Mouse (Mus musculus): Measurements from ENCODE around the gene Tmem135. TPM values are rescaled to one million over a fixed set of nuclear protein-coding genes. Genes with fewer than 3 reads are reported as not detected.

Tmem135 gene
- polyA plus RNA-seq, 1 experiment = 8.2 TPM

GRCm38 (mm10) chr7:89165528-89165927, 238.5 kb downstream of the Tmem135 start:
- no peak overlapping the region for H3K4me3 ChIP-seq (replicated peaks; ENCODE audit: control insufficient read depth, low read depth, low read length)
- no peaks in the 10 kb centered on the region for H3K4me1 ChIP-seq (ENCODE audit: control insufficient read depth, insufficient read depth, low read length)
- 60% methylated on average over 4 of the region's 4 CpGs for WGBS
- no peak overlapping the region for H3K27ac ChIP-seq (ENCODE audit: control insufficient read depth, insufficient read depth, low read depth, low read length, poor library complexity)
- TF ChIP-seq POLR2A (IDR thresholded peaks at IDR 0.05; ENCODE audit: borderline replicate concordance, control insufficient read depth, low read depth, low read length) (no peak), CTCF (IDR thresholded peaks at IDR 0.05; ENCODE audit: control insufficient read depth, insufficient read depth, low read length) (no peak)

GRCm38 (mm10) chr7:89161610-89162378, 242.2 kb downstream of the Tmem135 start:
- no peak overlapping the region for H3K4me3 ChIP-seq (replicated peaks; ENCODE audit: control insufficient read depth, low read depth, low read length)
- H3K27ac ChIP-seq (ENCODE audit: control insufficient read depth, insufficient read depth, low read depth, low read length, poor library complexity) = no peak overlapping the region
- 75% methylated on average over 6 of the region's 6 CpGs for WGBS
- no peaks in the 10 kb centered on the region for H3K4me1 ChIP-seq (ENCODE audit: control insufficient read depth, insufficient read depth, low read length)
- TF ChIP-seq POLR2A (IDR thresholded peaks at IDR 0.05; ENCODE audit: borderline replicate concordance, control insufficient read depth, low read depth, low read length) (no peak), CTCF (IDR thresholded peaks at IDR 0.05; ENCODE audit: control insufficient read depth, insufficient read depth, low read length) (no peak)

- 82% methylated on average over 8 of the region's 8 CpGs for WGBS
- no peak overlapping the region for H3K4me3 ChIP-seq (replicated peaks; ENCODE audit: control insufficient read depth, low read depth, low read length)
- TF ChIP-seq CTCF (IDR thresholded peaks at IDR 0.05; ENCODE audit: control insufficient read depth, insufficient read depth, low read length) (no peak), POLR2A (IDR thresholded peaks at IDR 0.05; ENCODE audit: borderline replicate concordance, control insufficient read depth, low read depth, low read length) (no peak)
Measured at GRCm38 (mm10) chr7:89157356-89157755, 246.7 kb downstream of the Tmem135 start.

GRCm38 (mm10) chr7:89156629-89157028, 247.4 kb downstream of the Tmem135 start:
- H3K4me3 ChIP-seq (replicated peaks; ENCODE audit: control insufficient read depth, low read depth, low read length) = no peak overlapping the region
- H3K4me1 ChIP-seq (ENCODE audit: control insufficient read depth, insufficient read depth, low read length) = no peaks in the 10 kb centered on the region
- H3K27ac ChIP-seq (ENCODE audit: control insufficient read depth, insufficient read depth, low read depth, low read length, poor library complexity) = no peak overlapping the region
- TF ChIP-seq CTCF (IDR thresholded peaks at IDR 0.05; ENCODE audit: control insufficient read depth, insufficient read depth, low read length) (no peak), POLR2A (IDR thresholded peaks at IDR 0.05; ENCODE audit: borderline replicate concordance, control insufficient read depth, low read depth, low read length) (no peak)
- WGBS = 79% methylated on average over 4 of the region's 4 CpGs

More at GRCm38 (mm10) chr7:89157356-89157755, 246.7 kb downstream of the Tmem135 start:
- Histone ChIP-seq H3K4me1 (ENCODE audit: control insufficient read depth, insufficient read depth, low read length) (no peaks in the 10 kb centered on the region), H3K27ac (ENCODE audit: control insufficient read depth, insufficient read depth, low read depth, low read length, poor library complexity) (no peak overlapping the region)

GRCm38 (mm10) chr7:89155741-89156140, 248.3 kb downstream of the Tmem135 start:
- no peak overlapping the region for H3K27ac ChIP-seq (ENCODE audit: control insufficient read depth, insufficient read depth, low read depth, low read length, poor library complexity)
- no peak overlapping the region for H3K4me3 ChIP-seq (replicated peaks; ENCODE audit: control insufficient read depth, low read depth, low read length)
- no peaks in the 10 kb centered on the region for H3K4me1 ChIP-seq (ENCODE audit: control insufficient read depth, insufficient read depth, low read length)
- TF ChIP-seq CTCF (IDR thresholded peaks at IDR 0.05; ENCODE audit: control insufficient read depth, insufficient read depth, low read length) (no peak), POLR2A (IDR thresholded peaks at IDR 0.05; ENCODE audit: borderline replicate concordance, control insufficient read depth, low read depth, low read length) (no peak)
- 86% methylated on average over 7 of the region's 7 CpGs for WGBS

- TF ChIP-seq POLR2A (IDR thresholded peaks at IDR 0.05; ENCODE audit: borderline replicate concordance, control insufficient read depth, low read depth, low read length) (no peak), CTCF (IDR thresholded peaks at IDR 0.05; ENCODE audit: control insufficient read depth, insufficient read depth, low read length) (no peak)
Measured at GRCm38 (mm10) chr7:89155223-89155622, 248.8 kb downstream of the Tmem135 start.

GRCm38 (mm10) chr7:89151345-89151744, 252.7 kb downstream of the Tmem135 start:
- 81% methylated on average over 6 of the region's 6 CpGs for WGBS
- no peak for TF ChIP-seq POLR2A (IDR thresholded peaks at IDR 0.05; ENCODE audit: borderline replicate concordance, control insufficient read depth, low read depth, low read length)
- TF ChIP-seq CTCF (IDR thresholded peaks at IDR 0.05; ENCODE audit: control insufficient read depth, insufficient read depth, low read length) = no peak

More at GRCm38 (mm10) chr7:89155223-89155622, 248.8 kb downstream of the Tmem135 start:
- H3K27ac ChIP-seq (ENCODE audit: control insufficient read depth, insufficient read depth, low read depth, low read length, poor library complexity) = no peak overlapping the region
- no peak overlapping the region for H3K4me3 ChIP-seq (replicated peaks; ENCODE audit: control insufficient read depth, low read depth, low read length)
- WGBS = 90% methylated on average over 6 of the region's 6 CpGs
- H3K4me1 ChIP-seq (ENCODE audit: control insufficient read depth, insufficient read depth, low read length) = no peaks in the 10 kb centered on the region

GRCm38 (mm10) chr7:89140640-89141300, 263.3 kb downstream of the Tmem135 start:
- 74% methylated on average over 5 of the region's 5 CpGs for WGBS
- H3K4me1 ChIP-seq (ENCODE audit: control insufficient read depth, insufficient read depth, low read length) = no peaks in the 10 kb centered on the region
- no peak overlapping the region for H3K4me3 ChIP-seq (replicated peaks; ENCODE audit: control insufficient read depth, low read depth, low read length)
- no peak overlapping the region for H3K27ac ChIP-seq (ENCODE audit: control insufficient read depth, insufficient read depth, low read depth, low read length, poor library complexity)
- TF ChIP-seq CTCF (IDR thresholded peaks at IDR 0.05; ENCODE audit: control insufficient read depth, insufficient read depth, low read length) = no peak
- no peak for TF ChIP-seq POLR2A (IDR thresholded peaks at IDR 0.05; ENCODE audit: borderline replicate concordance, control insufficient read depth, low read depth, low read length)

More at GRCm38 (mm10) chr7:89151345-89151744, 252.7 kb downstream of the Tmem135 start:
- Histone ChIP-seq H3K4me3 (replicated peaks; ENCODE audit: control insufficient read depth, low read depth, low read length) (no peak overlapping the region), H3K4me1 (ENCODE audit: control insufficient read depth, insufficient read depth, low read length) (no peaks in the 10 kb centered on the region), H3K27ac (ENCODE audit: control insufficient read depth, insufficient read depth, low read depth, low read length, poor library complexity) (no peak overlapping the region)

Measured in bone marrow, adult 2 months (tissue).